Mouse (Mus musculus): ENCODE data around the gene Masp1.

Masp1 gene

GRCm38 (mm10) chr16:23520235-23520871 is at the start of gene Masp1, which contains the start of gene Rtp4:
Gene Masp1 (minus strand): TSS chr16:23520815.
Gene Rtp4 (plus strand): TSS chr16:23520291.
- no peak for DNase-seq (ENCODE audit: low spot score)

DNA sequence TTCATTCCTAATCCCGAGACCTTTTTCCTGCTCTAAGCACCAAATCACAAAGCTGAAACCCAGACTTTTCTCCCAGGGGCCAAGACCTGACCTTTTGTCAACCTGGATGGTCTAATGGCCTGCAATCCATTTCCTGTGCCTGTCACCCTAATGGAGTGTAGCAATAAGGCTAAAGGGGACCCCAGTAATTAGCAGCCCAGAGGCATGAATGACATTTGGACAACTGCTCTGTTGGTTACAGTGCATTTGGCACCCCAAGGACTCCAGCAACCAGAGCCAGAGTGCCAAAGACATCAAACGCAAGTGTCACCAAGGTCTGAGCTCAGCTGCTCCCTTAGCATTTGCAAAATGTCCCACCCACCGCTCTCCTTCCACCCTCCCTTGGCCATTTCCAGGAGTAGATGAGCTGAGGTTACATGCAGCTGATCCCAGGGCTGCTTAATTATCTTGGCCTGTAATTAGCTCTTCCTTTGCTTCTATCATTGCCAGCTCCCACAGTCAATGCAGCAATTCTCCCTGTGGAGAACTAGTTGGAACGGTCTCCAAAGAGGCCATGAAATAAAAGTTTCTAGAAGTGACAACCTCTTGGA is 47.8 kb upstream of the Masp1 start:
- no peak for DNase-seq (ENCODE audit: low spot score)

GRCm38 (mm10) chr16:23557669-23558068 is 37.1 kb upstream of the Masp1 start:
- no peak for DNase-seq (ENCODE audit: low spot score)

- DNase-seq (ENCODE audit: low spot score) = no peak
Observed at GRCm38 (mm10) chr16:23557195-23557594, 36.6 kb upstream of the Masp1 start.

GRCm38 (mm10) chr16:23554673-23555072 is 34.1 kb upstream of the Masp1 start:
- no peak for DNase-seq (ENCODE audit: low spot score)

- no peak for DNase-seq (ENCODE audit: low spot score)
Observed at GRCm38 (mm10) chr16:23550981-23551582, 30.5 kb upstream of the Masp1 start.

GRCm38 (mm10) chr16:23550346-23550980 is 29.8 kb upstream of the Masp1 start:
- peak; percentile 35 for DNase-seq (ENCODE audit: low spot score)

- no peak for DNase-seq (ENCODE audit: low spot score)
Observed at GRCm38 (mm10) chr16:23547783-23548182, 27.2 kb upstream of the Masp1 start.

DNA sequence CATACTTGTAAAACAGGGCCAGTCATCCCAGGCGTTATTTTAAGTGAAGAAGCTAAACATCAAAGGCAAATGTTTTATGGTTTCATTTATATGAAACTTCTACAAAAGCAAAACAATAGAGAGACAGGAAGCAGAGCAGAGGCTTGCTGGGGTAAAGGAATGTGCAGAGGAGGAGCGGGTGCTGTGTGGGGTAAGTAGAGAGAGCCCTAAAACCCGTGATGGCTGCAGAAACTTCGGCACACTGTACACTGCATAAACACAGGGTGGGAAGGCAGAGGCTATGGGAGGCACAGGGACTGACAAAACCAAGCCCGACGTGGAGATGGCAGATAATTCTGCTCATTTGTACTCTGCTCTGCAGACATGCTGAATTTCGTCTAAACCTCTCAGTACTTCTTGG is 23.7 kb upstream of the Masp1 start:
- no peak for DNase-seq (ENCODE audit: low spot score)

- DNase-seq (ENCODE audit: low spot score) = no peak
Observed at GRCm38 (mm10) chr16:23542866-23543265, 22.3 kb upstream of the Masp1 start.

- no peak for DNase-seq (ENCODE audit: low spot score)
Observed at GRCm38 (mm10) chr16:23541046-23541445, 20.4 kb upstream of the Masp1 start.

DNA sequence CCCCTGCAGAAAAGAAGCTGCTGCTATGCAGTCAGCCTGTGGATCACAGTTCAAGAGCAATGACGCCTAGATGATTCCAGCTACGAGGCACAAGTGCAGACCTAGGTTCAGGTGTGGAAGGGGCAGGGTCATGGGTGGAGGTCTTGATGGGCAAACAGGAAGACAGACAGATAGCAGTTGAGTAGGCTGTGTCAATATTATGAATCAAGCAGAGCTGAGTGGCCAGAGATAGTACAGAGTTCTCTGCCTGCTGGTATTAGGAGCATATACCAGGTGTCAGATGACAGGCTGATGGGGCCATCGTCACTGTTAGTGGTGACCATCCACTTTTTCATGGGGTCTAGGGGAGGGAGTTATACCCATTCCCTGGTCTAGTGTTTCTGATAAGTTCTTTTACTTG is 13.1 kb upstream of the Masp1 start:
- DNase-seq (ENCODE audit: low spot score) = no peak

GRCm38 (mm10) chr16:23529186-23529585 is 8.6 kb upstream of the Masp1 start:
- no peak for DNase-seq (ENCODE audit: low spot score)

DNA sequence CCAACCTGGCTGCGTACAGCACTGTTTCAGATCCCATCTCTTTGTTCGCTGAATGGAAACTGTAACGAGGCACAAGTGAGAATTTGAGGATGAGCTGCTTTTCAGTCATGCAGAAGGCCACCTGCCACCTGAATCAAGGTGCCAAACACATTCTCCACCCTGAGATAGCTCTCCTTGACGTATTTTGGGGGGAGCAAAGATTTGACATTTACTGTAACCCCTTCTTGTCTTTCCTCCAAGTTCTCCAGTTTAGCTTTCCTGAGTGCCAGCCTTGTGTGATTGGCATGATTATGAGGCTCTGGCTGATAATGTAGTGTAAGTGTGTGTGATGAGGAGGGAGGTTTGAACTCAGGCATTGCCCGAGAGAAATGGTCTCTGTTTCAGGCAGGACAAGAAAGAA is 1.5 kb upstream of the Masp1 start:
- no peak for DNase-seq (ENCODE audit: low spot score)

GRCm38 (mm10) chr16:23521092-23521491 is 477 bp upstream of the Masp1 start:
- DNase-seq (ENCODE audit: low spot score) = no peak

DNA sequence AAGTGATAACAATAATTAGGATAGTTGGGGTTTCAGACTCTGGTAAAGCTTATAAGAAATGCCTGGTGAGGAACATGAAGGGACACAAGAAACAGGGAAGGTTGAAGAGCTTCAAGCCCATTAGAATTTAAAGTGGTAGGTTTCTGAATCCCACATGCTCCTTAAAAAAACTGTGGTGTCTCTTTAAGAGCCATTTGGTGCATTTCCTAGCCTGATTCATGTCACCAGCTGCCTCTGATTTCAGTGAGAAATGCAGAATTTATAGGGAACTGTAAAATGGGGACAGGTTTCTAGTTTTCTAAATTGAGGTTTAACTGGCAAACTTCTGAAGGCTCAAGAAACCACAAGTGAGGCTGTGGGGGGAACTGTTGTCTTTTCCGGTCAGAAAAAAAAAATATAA is 844 bp downstream of the Masp1 start:
- DNase-seq (ENCODE audit: low spot score) = no peak

DNA sequence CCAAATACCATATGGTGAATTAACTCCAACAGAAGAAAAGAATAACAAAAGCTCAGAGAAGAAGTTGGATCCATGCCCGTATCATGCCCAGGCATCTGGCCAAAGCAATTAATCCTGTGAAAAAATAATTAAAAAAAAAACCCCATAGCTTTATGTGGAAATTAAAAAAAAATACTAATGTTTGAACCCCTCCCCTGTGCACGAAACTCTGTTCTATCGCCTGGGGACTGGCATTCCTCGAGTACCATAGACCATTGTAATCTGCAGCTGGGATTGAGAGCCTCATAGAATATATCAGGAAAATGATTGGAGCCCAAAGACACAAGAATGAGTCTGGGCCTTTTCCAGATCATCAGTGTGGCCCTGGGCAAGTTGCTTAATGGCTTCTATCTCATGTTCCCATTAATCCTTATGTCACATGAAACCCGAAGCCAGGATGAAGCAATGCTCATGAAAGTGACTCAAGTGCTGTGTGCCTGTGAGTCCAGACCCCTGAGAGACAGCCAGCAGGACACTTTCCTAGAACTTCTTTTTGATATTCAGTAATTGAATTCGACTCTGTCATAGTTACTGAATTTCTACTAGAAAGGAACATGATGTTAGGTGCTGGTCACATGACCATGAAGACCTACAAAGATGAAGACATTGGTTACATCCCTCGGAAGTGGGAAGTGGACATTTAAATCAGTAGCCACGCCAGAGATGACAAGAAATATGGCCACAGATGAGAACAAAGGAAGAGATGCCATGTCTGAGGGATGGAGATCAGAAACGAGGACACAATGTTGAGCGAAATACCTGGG is 1.8 kb downstream of the Masp1 start:
- DNase-seq (ENCODE audit: low spot score) = no peak

DNA sequence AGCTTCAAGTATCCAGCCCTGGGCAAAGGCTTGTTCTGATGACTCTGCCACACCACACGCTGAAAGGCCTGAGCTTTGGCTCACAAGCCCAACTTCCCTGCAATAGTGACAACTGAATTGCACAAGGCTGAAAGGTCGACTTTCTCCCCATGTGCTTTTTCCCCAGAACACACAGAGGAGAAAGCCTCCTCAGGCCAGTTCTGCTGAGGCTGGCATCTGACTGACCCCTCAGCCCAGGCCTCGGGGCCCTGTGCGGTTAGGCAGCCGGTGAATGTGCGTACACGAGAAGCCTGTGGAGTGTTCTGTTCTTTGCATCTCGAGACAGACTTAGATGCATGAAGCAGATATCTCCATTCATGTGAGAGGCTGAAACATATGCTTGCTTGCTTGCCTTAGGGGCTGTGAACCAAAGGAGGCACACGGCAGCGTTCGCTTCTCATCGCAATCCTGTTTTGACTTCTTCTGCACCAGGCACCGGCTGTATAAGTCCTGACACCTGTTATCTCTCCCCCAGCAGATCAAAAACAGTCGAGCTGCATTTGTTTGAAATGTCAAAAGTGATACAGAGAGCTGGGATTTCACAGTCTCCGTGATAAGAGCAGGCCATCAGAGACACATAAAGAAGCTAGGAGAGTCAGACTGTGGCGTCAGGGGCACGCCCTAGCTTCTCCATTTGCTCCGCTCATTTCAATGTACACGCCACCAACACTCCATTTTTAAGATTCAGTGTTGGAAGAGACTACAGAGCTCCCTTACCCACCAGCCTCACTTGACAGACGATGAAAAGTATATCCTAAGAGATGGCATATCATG is 2.7 kb downstream of the Masp1 start:
- DNase-seq (ENCODE audit: low spot score) = no peak

DNA sequence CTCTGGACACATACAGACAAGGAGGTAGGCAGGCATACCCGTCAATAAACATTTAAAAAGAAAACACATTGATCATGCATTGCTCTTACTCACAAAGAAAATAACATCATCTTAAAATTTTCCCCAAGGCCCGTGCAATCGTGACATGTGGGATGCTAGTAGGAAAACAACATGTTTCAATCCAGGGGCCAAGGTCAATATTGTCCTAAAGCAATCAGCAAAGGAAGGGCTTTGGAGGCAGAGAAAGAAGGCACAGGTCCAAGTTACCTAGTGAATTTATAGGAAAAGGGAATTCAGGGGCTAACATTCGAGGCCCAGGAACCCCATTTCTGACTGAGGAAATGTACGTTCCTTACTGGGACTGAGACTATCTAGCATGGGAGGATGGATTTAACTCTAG is 3.4 kb downstream of the Masp1 start:
- no peak for DNase-seq (ENCODE audit: low spot score)

DNA sequence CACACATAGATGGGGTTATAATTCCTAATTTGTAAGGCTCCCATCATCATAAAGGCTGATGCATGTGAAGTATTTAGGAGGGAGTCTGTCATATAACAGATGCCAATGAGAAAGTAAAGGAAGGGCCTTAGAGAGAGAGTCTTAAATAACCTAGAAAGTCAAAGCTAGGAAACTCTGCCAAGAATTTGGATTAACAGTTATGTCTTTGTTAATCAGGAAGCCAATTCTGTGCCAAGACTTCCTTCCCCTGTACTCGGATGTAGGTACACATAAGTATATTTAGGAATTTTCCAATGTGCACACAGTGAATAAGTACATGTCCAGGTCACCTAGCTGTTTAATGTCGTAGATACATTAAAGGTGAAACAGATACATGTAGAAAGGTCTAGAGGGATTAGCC is 4.0 kb downstream of the Masp1 start:
- no peak for DNase-seq (ENCODE audit: low spot score)

DNA sequence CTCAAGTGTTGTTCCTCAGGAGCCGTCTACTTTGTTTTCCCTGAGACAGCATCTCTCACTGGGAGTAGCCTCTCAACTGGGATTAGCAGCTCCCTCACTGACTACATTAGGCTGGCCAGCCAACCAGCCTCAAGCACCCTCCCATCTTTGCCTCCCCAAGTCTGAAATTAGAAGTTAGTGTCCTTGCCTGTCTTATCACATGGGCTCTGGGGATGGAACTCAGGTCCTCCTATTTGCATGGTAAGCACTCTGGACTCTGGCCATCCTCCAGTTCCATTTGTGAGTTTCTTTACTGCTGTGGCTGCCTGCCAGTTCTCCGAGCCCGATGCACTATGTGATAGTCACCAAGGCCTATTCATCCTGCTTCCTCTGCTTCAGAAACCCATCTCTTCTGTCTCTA is 4.8 kb downstream of the Masp1 start:
- no peak for DNase-seq (ENCODE audit: low spot score)

DNA sequence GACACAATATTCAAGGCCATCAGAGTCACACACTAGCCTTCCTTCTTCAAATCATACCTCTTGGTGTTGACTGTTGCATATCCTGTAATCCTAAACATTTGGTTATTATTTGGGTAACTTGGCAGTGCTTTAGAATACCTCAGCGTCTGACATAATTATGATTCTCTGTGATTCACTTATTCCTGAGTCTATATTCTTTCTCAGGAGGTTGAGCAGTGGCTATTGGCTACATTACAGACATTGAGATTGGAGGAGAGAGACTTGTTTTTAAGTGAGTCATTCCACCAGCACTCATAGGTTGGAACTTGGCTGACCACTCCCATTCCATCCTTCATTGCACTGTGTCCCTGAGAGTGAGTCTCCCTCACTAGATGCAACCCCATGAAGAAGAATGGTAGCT is 7.2 kb downstream of the Masp1 start:
- no peak for DNase-seq (ENCODE audit: low spot score)

All from left cerebral cortex, adult 11 months (tissue).